In genomic region chr9:69125787-69126161, GRCm38 (mm10) we compare ENCODE assay signal across 8 mouse cellular contexts.
DNase-seq lines count a peak whose midpoint lies in the region; ATAC-seq lines count a peak whose summit lies in the region.

No protein-coding gene starts in this region.

- DNase-seq in cerebellum, postnatal 25 days = peak; percentile 27 to 52
- no peak for DNase-seq in cerebellum, postnatal 4 days (ENCODE audit: low spot score in 2 of 2)
- no peak for DNase-seq in lung, postnatal 4 days
- peak; percentile 14 to 21 for DNase-seq in natural killer cell, adult 2 months (ENCODE audit: low spot score in 2 of 2)
- no peak for DNase-seq in embryo, embryonic 9.5 days (ENCODE audit: extremely low spot score)
- no peak for DNase-seq in gastrocnemius, postnatal 36 days

- intact Hi-C loops in gastrocnemius, postnatal 36 days (cut with DNase I) = no loop called here

- peak overlapping the region; percentile 37 for H3K4me3 ChIP-seq in lung, embryonic 16.5 days (ENCODE audit: low read length)

- no peaks in the 10 kb centered on the region for H3K9me3 ChIP-seq in lung, embryonic 16.5 days (ENCODE audit: control insufficient read depth, low read length)

- H3K36me3 ChIP-seq in lung, embryonic 16.5 days (ENCODE audit: control insufficient read depth, insufficient read depth, low read length) = no peaks in the 10 kb centered on the region

- H3K4me2 ChIP-seq in lung, embryonic 16.5 days (ENCODE audit: low read depth, low read length) = peak overlapping the region; percentile 68

- no peak overlapping the region for H3K27ac ChIP-seq in lung, embryonic 16.5 days (ENCODE audit: low read length)

- peaks cover 7% of the 10 kb centered on the region for H3K4me1 ChIP-seq in lung, embryonic 16.5 days (replicated peaks; ENCODE audit: control insufficient read depth, insufficient read depth, low read length)

- no peak overlapping the region; the same call in 1 of the 2 replicates for H3K9ac ChIP-seq in lung, embryonic 16.5 days (ENCODE audit: low read length)

- ATAC-seq in lung, embryonic 16.5 days (ENCODE audit: low read depth) = no peak
- ATAC-seq in inflammation-experienced regulatory T-cells, adult 6 months = peak; percentile 27

- 35% methylated on average over 7 of the region's 7 CpGs for WGBS in lung, embryonic 16.5 days

- no peaks in the 10 kb centered on the region for H3K27me3 ChIP-seq in lung, embryonic 16.5 days (ENCODE audit: control insufficient read depth, insufficient read depth, low read depth, low read length)

Comparison
In these comparisons a context has a peak if more than half of its experiments do, and no peak if none do; other contexts are left out.
1. DNase-seq: peak in cerebellum, postnatal 25 days (2 of 2) and natural killer cell, adult 2 months (2 of 2); none in cerebellum, postnatal 4 days (0 of 2), lung, postnatal 4 days (0 of 2), embryo, embryonic 9.5 days (single experiment) and gastrocnemius, postnatal 36 days (0 of 2).